Mouse (Mus musculus): ENCODE data around the gene Spats1. TPM values are rescaled to one million over a fixed set of nuclear protein-coding genes. Genes with fewer than 3 reads are reported as not detected.
"Not testable (repeated sequence)": the region's sequence is repeated elsewhere in the genome, so short reads cannot be mapped to it uniquely, and the experiment has no call there.

The Spats1 gene
- polyA plus RNA-seq, 1 experiment = 0.04 TPM

- 61% methylated on average over 13 of the region's 13 CpGs for WGBS
- Histone ChIP-seq H3K4me1 (ENCODE audit: control insufficient read depth, insufficient read depth, low read length) (no peaks in the 10 kb centered on the region), H3K4me3 (replicated peaks; ENCODE audit: extremely low read depth, low read depth, low read length) (no peak overlapping the region)
- no peak for DNase-seq
- TF ChIP-seq POLR2A (IDR thresholded peaks at IDR 0.05; ENCODE audit: borderline replicate concordance, extremely low read depth, low read depth, low read length) (no peak), CTCF (IDR thresholded peaks at IDR 0.05; ENCODE audit: insufficient read depth, low read length) (no peak)
Observed at GRCm38 (mm10) chr17:45456260-45457152, 18.7 kb downstream of the Spats1 start.

GRCm38 (mm10) chr17:45455783-45456182, 19.4 kb downstream of the Spats1 start:
- not testable (repeated sequence) for H3K4me3 ChIP-seq (replicated peaks; ENCODE audit: extremely low read depth, low read depth, low read length); DNase-seq; H3K4me1 ChIP-seq (ENCODE audit: control insufficient read depth, insufficient read depth, low read length)
- 80% methylated on average over 9 of the region's 9 CpGs for WGBS

GRCm38 (mm10) chr17:45454794-45455193, 20.4 kb downstream of the Spats1 start:
- WGBS = 85% methylated on average over 2 of the region's 2 CpGs
- DNase-seq = no peak
- Histone ChIP-seq H3K4me1 (ENCODE audit: control insufficient read depth, insufficient read depth, low read length) (no peaks in the 10 kb centered on the region), H3K4me3 (replicated peaks; ENCODE audit: extremely low read depth, low read depth, low read length) (no peak overlapping the region)
- no peak for TF ChIP-seq POLR2A (IDR thresholded peaks at IDR 0.05; ENCODE audit: borderline replicate concordance, extremely low read depth, low read depth, low read length)

- no peak overlapping the region for H3K4me3 ChIP-seq (replicated peaks; ENCODE audit: extremely low read depth, low read depth, low read length)
- no peak for DNase-seq
- no peak for TF ChIP-seq CTCF (IDR thresholded peaks at IDR 0.05; ENCODE audit: insufficient read depth, low read length)
- TF ChIP-seq POLR2A (IDR thresholded peaks at IDR 0.05; ENCODE audit: borderline replicate concordance, extremely low read depth, low read depth, low read length) = no peak
- 96% methylated on average over 1 of the region's 1 CpGs for WGBS
- H3K4me1 ChIP-seq (ENCODE audit: control insufficient read depth, insufficient read depth, low read length) = no peaks in the 10 kb centered on the region
Observed at GRCm38 (mm10) chr17:45452271-45452670, 22.9 kb downstream of the Spats1 start.

- H3K4me3 ChIP-seq (replicated peaks; ENCODE audit: extremely low read depth, low read depth, low read length) = no peak overlapping the region
- no peak for TF ChIP-seq POLR2A (IDR thresholded peaks at IDR 0.05; ENCODE audit: borderline replicate concordance, extremely low read depth, low read depth, low read length)
- WGBS = 83% methylated on average over 6 of the region's 6 CpGs
- no peak for DNase-seq
- H3K4me1 ChIP-seq (ENCODE audit: control insufficient read depth, insufficient read depth, low read length) = no peaks in the 10 kb centered on the region
Observed at GRCm38 (mm10) chr17:45450153-45450552, 25.1 kb downstream of the Spats1 start.

GRCm38 (mm10) chr17:45449586-45449985, 25.6 kb downstream of the Spats1 start:
- no peaks in the 10 kb centered on the region for H3K4me1 ChIP-seq (ENCODE audit: control insufficient read depth, insufficient read depth, low read length)
- DNase-seq = no peak
- TF ChIP-seq CTCF (IDR thresholded peaks at IDR 0.05; ENCODE audit: insufficient read depth, low read length) = no peak
- TF ChIP-seq POLR2A (IDR thresholded peaks at IDR 0.05; ENCODE audit: borderline replicate concordance, extremely low read depth, low read depth, low read length) = no peak
- no peak overlapping the region for H3K4me3 ChIP-seq (replicated peaks; ENCODE audit: extremely low read depth, low read depth, low read length)
- WGBS = 88% methylated on average over 8 of the region's 8 CpGs

- 64% methylated on average over 2 of the region's 2 CpGs for WGBS
- Histone ChIP-seq H3K4me3 (replicated peaks; ENCODE audit: extremely low read depth, low read depth, low read length) (no peak overlapping the region), H3K4me1 (ENCODE audit: control insufficient read depth, insufficient read depth, low read length) (no peaks in the 10 kb centered on the region)
- no peak for DNase-seq
- no peak for TF ChIP-seq CTCF (IDR thresholded peaks at IDR 0.05; ENCODE audit: insufficient read depth, low read length)
Observed at GRCm38 (mm10) chr17:45447063-45447462, 28.2 kb downstream of the Spats1 start.

GRCm38 (mm10) chr17:45445923-45446322, 29.3 kb downstream of the Spats1 start:
- no peak for DNase-seq
- Histone ChIP-seq H3K4me3 (replicated peaks; ENCODE audit: extremely low read depth, low read depth, low read length) (no peak overlapping the region), H3K4me1 (ENCODE audit: control insufficient read depth, insufficient read depth, low read length) (no peaks in the 10 kb centered on the region)
- no peak for TF ChIP-seq CTCF (IDR thresholded peaks at IDR 0.05; ENCODE audit: insufficient read depth, low read length)
- no peak for TF ChIP-seq POLR2A (IDR thresholded peaks at IDR 0.05; ENCODE audit: borderline replicate concordance, extremely low read depth, low read depth, low read length)
- 82% methylated on average over 4 of the region's 4 CpGs for WGBS

- H3K4me3 ChIP-seq (replicated peaks; ENCODE audit: extremely low read depth, low read depth, low read length) = peak overlapping the region; percentile 96
- TF ChIP-seq CTCF (IDR thresholded peaks at IDR 0.05; ENCODE audit: insufficient read depth, low read length) = no peak
- TF ChIP-seq POLR2A (IDR thresholded peaks at IDR 0.05; ENCODE audit: borderline replicate concordance, extremely low read depth, low read depth, low read length) = no peak
- DNase-seq = no peak
- WGBS = 5% methylated on average over 12 of the region's 12 CpGs
- peaks cover 8% of the 10 kb centered on the region for H3K4me1 ChIP-seq (ENCODE audit: control insufficient read depth, insufficient read depth, low read length)
Observed at GRCm38 (mm10) chr17:45434262-45434590, 41.0 kb downstream of the Spats1 start.

- under 1% methylated on average over 73 of the region's 73 CpGs for WGBS
- peaks cover 8% of the 10 kb centered on the region for H3K4me1 ChIP-seq (ENCODE audit: control insufficient read depth, insufficient read depth, low read length)
- peak within 1 kb of the TSS; percentile 96 for H3K4me3 ChIP-seq (replicated peaks; ENCODE audit: extremely low read depth, low read depth, low read length)
- TF ChIP-seq POLR2A (IDR thresholded peaks at IDR 0.05; ENCODE audit: borderline replicate concordance, extremely low read depth, low read depth, low read length) (peak; percentile 94), CTCF (IDR thresholded peaks at IDR 0.05; ENCODE audit: insufficient read depth, low read length) (no peak)
- DNase-seq = peak; percentile 96
Observed at GRCm38 (mm10) chr17:45433419-45434261, 41.6 kb downstream of the Spats1 start, which contains the start of gene Cdc5l. Gene Cdc5l, minus strand, starts transcription at chr17:45433737.
